Mouse (Mus musculus) frontal cortex, postnatal 14 days (tissue): ENCODE results near the gene Adgrg1.
"Not testable (repeated sequence)": the region's sequence is repeated elsewhere in the genome, so short reads cannot be mapped to it uniquely, and the experiment has no call there.

Experiments
- DNase-seq, 2 experiments: peaks; one replicate each; pipeline ENCODE4 v3.0.0; 2022; ENCODE audit warnings: low spot score in 2 of 2

Gene Adgrg1

GRCm38 (mm10) chr8:94996037-94996436 lies 21.5 kb downstream of the Adgrg1 start:
- no peak for DNase-seq

GRCm38 (mm10) chr8:94996899-94997856 lies 22.6 kb downstream of the Adgrg1 start:
- DNase-seq: no peak

DNA sequence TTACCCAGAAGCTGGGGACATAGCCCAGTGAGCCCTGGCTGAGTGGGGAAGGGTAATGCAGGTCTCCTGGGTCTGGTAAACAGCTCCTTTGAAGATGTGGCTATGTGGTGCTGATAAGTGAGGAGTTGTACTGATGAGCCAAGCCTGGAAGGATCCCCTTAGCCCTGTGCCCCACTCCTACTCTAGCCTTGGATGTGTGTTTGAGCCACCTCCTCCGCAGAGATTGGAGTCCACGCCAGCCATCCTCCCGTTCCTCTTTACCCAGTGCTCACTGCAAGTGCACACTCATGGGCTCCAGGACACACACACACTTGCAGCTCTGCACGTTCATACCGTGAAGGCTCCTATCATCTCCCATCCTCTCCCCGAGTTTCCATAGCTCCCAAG lies 23.3 kb downstream of the Adgrg1 start:
- DNase-seq: no peak

DNA sequence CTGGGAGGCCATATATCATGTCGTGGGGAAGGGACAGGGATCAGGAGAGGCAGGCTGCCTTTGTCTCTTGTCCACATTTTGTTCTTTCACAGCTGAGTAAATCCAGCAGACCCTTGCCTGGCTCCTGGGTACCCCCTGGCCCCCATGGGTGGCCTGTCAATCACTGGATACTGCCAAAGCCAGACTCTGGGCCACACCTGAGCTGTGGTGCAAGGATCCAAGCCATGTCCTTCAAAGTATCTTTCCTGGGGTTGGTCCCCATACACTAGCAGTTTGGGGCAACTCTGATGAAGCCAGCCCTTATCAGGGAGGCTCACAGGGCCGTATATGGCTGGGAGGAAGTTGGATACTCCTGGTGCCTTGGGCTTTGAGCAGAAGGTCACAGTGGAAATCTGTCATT lies 23.9 kb downstream of the Adgrg1 start:
- DNase-seq: no peak

- no peak for DNase-seq
Observed at GRCm38 (mm10) chr8:94999004-94999403, 24.5 kb downstream of the Adgrg1 start.

GRCm38 (mm10) chr8:94999956-95000355 lies 25.4 kb downstream of the Adgrg1 start:
- no peak for DNase-seq

GRCm38 (mm10) chr8:95000684-95001083 lies 26.1 kb downstream of the Adgrg1 start:
- DNase-seq: no peak

DNA sequence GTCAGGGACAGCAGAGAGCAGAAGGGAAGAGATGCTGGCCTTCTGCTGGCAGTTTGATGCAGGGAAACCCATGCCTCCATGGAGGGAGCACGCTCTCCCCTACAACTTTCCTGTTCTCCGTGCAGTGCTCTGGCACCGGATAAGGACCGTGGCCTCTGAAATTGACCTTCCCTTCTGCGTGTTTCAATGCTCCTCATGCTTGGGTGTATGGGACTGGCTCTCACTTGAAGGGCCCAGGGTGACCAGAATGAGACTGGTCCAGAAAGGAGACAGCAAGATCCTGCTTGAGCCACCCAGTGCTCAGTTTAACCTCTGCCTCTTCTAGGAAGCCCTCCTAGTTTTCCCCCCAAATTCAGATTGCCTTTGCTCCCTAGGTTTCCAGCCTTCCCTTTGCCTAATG lies 26.6 kb downstream of the Adgrg1 start:
- DNase-seq: no peak

- peak; percentile 60 to 75 for DNase-seq
Observed at GRCm38 (mm10) chr8:95001655-95002054, 27.1 kb downstream of the Adgrg1 start.

- no peak for DNase-seq
Observed at GRCm38 (mm10) chr8:95002089-95002655, 27.6 kb downstream of the Adgrg1 start.

GRCm38 (mm10) chr8:95012442-95012919 lies 37.9 kb downstream of the Adgrg1 start:
- DNase-seq: no peak

- DNase-seq: no peak
Observed at GRCm38 (mm10) chr8:95015866-95016265, 41.3 kb downstream of the Adgrg1 start.

DNA sequence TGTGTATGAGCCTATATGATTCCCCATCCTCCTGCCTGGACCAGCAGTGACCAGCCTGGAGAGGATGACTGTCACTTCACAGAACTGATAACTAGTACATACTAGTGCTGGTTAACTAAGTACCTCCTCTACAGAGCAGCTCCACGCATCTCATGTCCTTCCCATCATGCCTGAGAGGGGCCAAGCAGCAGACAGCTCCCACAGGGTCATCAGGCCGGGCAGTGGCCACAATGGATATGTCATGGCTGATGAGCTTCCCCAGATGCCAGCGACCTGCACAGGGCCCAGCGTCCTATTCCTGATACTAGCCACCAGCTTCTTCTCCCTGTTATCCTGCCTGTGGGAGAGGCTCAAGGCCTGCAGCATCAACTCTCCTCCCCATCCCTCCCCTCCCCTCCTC lies 42.1 kb downstream of the Adgrg1 start:
- DNase-seq: no peak

GRCm38 (mm10) chr8:95017451-95017850 lies 42.9 kb downstream of the Adgrg1 start, which contains the start of gene Adgrg3:
Gene Adgrg3, plus strand, starts transcription at chr8:95017692.
- no peak for DNase-seq

DNA sequence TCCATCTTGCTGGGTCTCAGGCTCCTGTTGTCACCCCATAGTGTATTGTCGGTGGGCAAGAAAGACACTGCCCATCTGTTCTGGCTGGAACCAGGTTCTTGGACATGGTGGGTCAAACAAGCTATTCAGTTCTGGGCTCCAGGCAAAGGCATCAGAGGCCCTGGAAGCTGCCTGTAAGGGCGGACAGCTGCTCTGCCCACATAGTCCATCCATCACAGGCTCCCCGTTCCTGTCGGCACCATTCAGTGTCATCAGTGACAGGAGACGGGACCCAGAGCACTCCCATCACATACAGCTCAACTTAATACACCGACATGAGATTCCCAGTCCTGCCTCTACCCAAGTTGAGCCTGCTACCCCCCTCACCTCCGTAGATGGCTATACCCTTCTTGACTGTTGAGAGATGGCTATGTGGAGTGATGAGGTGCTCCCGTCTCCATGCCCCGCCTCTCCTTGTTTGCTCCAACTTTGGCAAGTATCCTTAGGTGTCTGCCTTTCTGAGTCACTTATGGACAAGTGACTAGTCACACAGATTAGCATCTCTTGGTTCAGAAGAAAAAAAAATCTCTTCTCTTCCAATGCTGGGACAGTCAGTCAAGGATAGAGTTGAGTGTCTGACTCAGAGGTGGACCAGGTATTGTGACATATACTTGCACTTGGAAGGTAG lies 43.6 kb downstream of the Adgrg1 start:
- no peak for DNase-seq

GRCm38 (mm10) chr8:95020293-95020777 lies 45.8 kb downstream of the Adgrg1 start:
- no peak for DNase-seq

- no peak for DNase-seq
Observed at GRCm38 (mm10) chr8:95020821-95021220, 46.3 kb downstream of the Adgrg1 start.

GRCm38 (mm10) chr8:95023201-95023600 lies 48.6 kb downstream of the Adgrg1 start:
- no peak for DNase-seq

DNA sequence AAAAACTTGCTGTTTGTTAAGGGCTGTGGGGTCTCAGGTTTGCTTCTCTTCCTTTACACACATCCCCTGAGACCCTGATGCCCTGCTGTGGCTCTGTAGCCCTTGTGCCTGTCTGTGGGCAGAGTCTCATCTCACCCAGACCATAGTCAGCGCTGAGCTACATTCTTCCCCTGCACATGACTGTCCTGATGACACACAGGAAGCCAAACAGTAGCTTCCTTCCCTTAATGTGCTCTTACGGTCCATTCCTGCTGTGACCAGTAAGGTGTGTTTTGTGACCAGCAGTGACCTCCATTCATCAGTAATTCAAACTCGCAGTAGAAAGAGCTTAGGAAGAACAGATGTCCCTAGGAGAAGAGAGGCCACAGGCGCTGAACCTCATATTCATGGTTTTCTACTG lies 49.8 kb downstream of the Adgrg1 start:
- no peak for DNase-seq

DNA sequence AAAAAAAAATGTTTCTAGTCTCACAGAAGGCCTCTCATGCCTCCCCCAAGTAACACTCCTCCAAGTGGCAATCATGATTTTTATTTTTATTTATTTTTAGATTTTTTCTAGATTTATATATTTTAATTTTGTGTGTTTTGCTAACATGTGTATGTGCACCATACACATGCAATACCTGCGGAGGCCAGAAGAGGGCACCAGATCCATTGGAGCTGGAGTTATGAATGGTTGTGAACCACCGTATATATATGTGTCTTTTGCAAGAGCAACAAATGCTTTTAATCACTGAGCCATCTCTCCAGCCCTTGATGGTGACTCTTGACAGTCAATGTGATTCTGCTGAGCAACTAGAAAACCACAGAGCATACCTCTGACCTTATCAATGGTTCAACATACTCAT lies 50.9 kb downstream of the Adgrg1 start:
- DNase-seq: no peak

GRCm38 (mm10) chr8:95028391-95028790 lies 53.8 kb downstream of the Adgrg1 start:
- not testable (repeated sequence) for DNase-seq
